Mouse (Mus musculus) C2C12 (cell line): ENCODE measurements around the gene Baz2b.

Source experiments
- CTCF ChIP-seq: IDR thresholded peaks from one replicate; pipeline ENCODE4 v1.5.1; 2011; ENCODE audit not compliant: control insufficient read depth, insufficient read depth, insufficient read length
- MAX ChIP-seq: IDR thresholded peaks from one replicate; pipeline ENCODE4 v1.6.1; 2011; ENCODE audit warnings: mild to moderate bottlenecking, control low read depth
- MYOG ChIP-seq: IDR thresholded peaks from one replicate; pipeline ENCODE4 v1.6.1; 2011; ENCODE audit not compliant: control insufficient read depth, insufficient read length; ENCODE audit errors: extremely low read depth
- USF1 ChIP-seq: IDR thresholded peaks from one replicate; pipeline ENCODE4 v1.6.1; 2011; ENCODE audit warnings: low read depth, mild to moderate bottlenecking, control low read depth, moderate library complexity

GRCm38 (mm10) chr2:60210821-60211220 lies 1.2 kb upstream of the Baz2b start:
- TF ChIP-seq CTCF (no peak), USF1 (no peak), MYOG (no peak), MAX (no peak)
